Mouse (Mus musculus) spleen, adult 2 months (tissue): ENCODE results near the gene Ccdc117. TPM values are rescaled to one million over a fixed set of nuclear protein-coding genes. Genes with fewer than 3 reads are reported as not detected.

Experiments used
- DNase-seq, 2 experiments: peaks; one replicate each; pipeline versions ENCODE4 v3.0.0 to v3.0.0-alpha.2; 2012 to 2021; ENCODE audit warnings: low spot score in 2 of 2, low read depth in 1 of 2
- H3K27ac ChIP-seq: fragments of 200-500 bp; 2 replicates; pipeline ENCODE4 v1.5.1; 2012; ENCODE audit warnings: low read length, inconsistent platforms; ENCODE audit not compliant: insufficient read depth
- H3K27me3 ChIP-seq: fragments of 200-500 bp; 2 replicates; pipeline ENCODE4 v1.6.1; 2012; ENCODE audit warnings: mild to moderate bottlenecking, moderate library complexity, low read length, inconsistent platforms; ENCODE audit not compliant: control insufficient read depth, insufficient read depth
- H3K36me3 ChIP-seq: fragments of 200-500 bp; 2 replicates; pipeline ENCODE4 v1.6.1; 2012; ENCODE audit warnings: mild to moderate bottlenecking, low read length, inconsistent platforms; ENCODE audit not compliant: control insufficient read depth, insufficient read depth
- H3K4me1 ChIP-seq: fragments of 200-500 bp; 2 replicates; pipeline ENCODE4 v1.6.1; 2011; ENCODE audit warnings: inconsistent platforms; ENCODE audit not compliant: control insufficient read depth, insufficient read depth, insufficient read length
- H3K4me3 ChIP-seq: fragments of 200-500 bp; 2 replicates; pipeline ENCODE4 v1.5.1; 2011; ENCODE audit warnings: mild to moderate bottlenecking, inconsistent platforms; ENCODE audit not compliant: insufficient read depth, insufficient read length; ENCODE audit errors: extremely low read depth
- CTCF ChIP-seq: fragments of 200-500 bp; IDR thresholded peaks from 2 replicates; pipeline ENCODE4 v1.5.1; 2011; ENCODE audit warnings: mild to moderate bottlenecking, inconsistent platforms; ENCODE audit not compliant: insufficient read depth, insufficient read length, insufficient replicate concordance; ENCODE audit errors: extremely low read depth
- POLR2A ChIP-seq: fragments of 200-500 bp; IDR thresholded peaks from 2 replicates; pipeline ENCODE4 v1.6.1; 2011; ENCODE audit warnings: low read depth, low read length, inconsistent platforms
- WGBS: fragments of 180-500 bp; shearing (Covaris S2); methylation state at CpG from one replicate; pipeline ENCODE4 v1.1.7; 2018; 5-methylcytosine and 5-hydroxymethylcytosine counted together
- polyA plus RNA-seq: library from polyadenylated mRNA; depleted of rRNA; stranded (reverse); fragments of >200 nt; gene quantifications from 2 replicates; pipeline ENCODE4 v1.2.3, GENCODE M21; 2012

Ccdc117 gene
- polyA plus RNA-seq, 1 experiment = 5.6 TPM

DNA sequence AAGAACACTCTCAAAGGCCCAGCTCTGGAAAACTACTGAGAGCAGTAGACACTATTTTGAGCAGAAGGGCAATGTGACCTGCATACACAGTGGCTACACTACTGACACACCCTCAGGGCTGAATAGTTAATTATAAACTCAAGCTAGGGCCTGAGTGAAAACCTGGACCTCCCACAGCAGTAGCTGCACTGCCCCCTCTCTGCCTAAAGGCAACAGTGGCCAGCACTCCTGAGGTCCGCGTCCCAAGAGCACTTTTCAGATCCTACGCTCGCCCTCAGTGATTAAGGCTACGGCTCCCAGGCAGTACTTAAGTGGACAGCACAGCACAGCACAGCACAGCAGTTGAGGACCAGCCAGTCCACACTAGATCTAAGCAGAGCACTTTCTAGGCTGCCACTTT lies 8.9 kb downstream of the Ccdc117 start:
- Histone ChIP-seq H3K4me3 (no peak overlapping the region), H3K27me3 (no peaks in the 10 kb centered on the region), H3K27ac (no peak overlapping the region), H3K36me3 (peaks cover 36% of the 10 kb centered on the region), H3K4me1 (no peaks in the 10 kb centered on the region)
- DNase-seq = no peak
- 94% methylated on average over 5 of the region's 5 CpGs for WGBS
- TF ChIP-seq CTCF (no peak), POLR2A (no peak)

DNA sequence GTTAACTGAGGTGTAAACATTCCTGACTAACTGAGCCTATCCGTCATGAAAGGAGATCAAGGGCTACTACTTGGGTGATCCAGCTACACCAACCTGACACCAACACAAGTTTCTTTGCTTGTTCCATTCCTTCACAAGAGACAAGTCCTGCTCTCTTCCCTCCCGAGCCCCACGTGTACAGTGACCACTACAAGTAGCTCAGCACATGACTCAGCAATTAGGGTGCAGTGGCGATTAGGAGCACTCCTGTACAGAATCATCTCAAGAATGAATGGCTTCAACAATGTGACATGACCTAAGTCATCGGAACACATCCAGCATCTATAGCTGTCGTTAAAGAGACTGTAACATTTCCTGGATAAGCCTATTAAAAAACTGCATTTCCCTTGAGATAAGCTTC lies 11.3 kb downstream of the Ccdc117 start:
- Histone ChIP-seq H3K27ac (no peak overlapping the region), H3K4me1 (no peaks in the 10 kb centered on the region), H3K36me3 (peaks cover 40% of the 10 kb centered on the region), H3K4me3 (no peak overlapping the region), H3K27me3 (no peaks in the 10 kb centered on the region)
- no peak for DNase-seq
- no peak for TF ChIP-seq CTCF
- no peak for TF ChIP-seq POLR2A
- 74% methylated on average over 6 of the region's 6 CpGs for WGBS

DNA sequence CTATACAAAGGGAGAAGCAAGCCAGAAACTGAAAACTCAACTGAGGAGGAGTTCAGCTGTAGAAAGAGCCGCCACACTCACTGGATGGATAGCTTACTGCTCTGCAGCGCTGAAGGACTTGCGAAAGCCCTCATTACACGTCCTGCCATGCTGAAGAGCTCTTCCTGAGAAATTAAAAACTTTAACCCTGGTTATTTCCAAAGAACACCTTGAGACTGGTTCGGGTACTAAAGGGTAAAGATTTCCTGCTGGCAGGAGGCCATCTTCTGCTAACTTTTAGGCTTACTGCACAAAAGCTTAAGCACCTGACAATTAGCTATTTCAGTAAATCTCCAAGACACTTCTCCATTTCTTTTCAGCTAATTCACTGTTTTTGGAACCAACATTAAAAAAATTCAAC lies 11.8 kb downstream of the Ccdc117 start:
- TF ChIP-seq POLR2A (no peak), CTCF (no peak)
- Histone ChIP-seq H3K4me3 (no peak overlapping the region), H3K4me1 (no peaks in the 10 kb centered on the region), H3K27ac (no peak overlapping the region), H3K36me3 (peaks cover 41% of the 10 kb centered on the region), H3K27me3 (no peaks in the 10 kb centered on the region)
- DNase-seq = no peak
- WGBS = 79% methylated on average over 5 of the region's 5 CpGs

DNA sequence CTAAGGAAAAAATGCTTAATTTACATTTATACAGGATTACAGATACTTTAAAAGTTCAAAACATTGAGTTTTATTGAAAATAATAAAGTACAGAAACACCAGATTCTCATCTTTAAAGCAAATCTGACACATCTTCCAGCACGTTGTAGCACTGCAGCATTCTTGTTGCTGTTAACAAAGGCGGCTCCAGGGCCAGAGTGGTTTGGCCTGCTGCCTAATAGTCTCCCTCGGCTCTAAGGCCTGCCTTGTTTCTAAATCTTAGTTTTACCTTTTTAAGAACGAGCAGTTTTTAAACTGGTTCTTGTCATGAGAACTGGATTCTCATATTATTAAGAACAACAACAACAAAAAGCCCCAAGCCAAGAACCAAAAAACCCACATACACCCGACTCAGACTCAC lies 13.1 kb downstream of the Ccdc117 start:
- Histone ChIP-seq H3K27me3 (no peaks in the 10 kb centered on the region), H3K27ac (no peak overlapping the region), H3K4me1 (no peaks in the 10 kb centered on the region), H3K4me3 (no peak overlapping the region), H3K36me3 (peaks cover 46% of the 10 kb centered on the region)
- WGBS = 81% methylated on average over 5 of the region's 5 CpGs
- TF ChIP-seq POLR2A (no peak), CTCF (no peak)
- DNase-seq = no peak

DNA sequence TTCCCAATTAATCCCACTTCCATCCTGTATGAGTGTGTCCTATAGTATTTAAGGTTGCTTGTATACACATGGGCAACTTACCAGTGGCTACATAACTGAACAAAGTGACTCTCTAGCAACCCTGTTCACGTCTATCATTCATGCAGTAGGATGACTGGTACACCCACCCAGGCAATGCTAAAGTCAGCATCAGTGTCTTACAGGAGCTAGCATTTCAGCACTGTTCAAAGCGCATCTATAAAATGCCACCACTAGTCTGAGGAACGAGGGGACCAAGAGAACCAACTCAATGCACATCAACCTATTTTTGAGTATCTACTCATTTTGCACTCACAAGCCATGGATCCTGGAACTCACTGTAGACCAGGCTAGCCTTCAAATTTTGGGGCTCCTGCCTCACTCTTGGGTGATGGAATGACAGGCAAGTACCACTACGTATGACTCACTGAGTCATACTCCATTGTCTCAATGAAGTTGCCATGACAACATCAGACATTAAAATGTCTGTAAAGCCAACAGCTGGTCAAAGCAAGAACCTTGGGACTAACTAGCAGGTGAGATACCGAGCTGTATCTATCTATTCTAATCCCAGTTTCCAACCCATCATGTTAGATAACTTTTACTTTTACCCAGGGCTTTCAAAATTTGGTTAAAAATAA lies 14.0 kb downstream of the Ccdc117 start:
- no peak for DNase-seq
- H3K4me3 ChIP-seq = no peak overlapping the region
- peaks cover 43% of the 10 kb centered on the region for H3K36me3 ChIP-seq
- 85% methylated on average over 5 of the region's 5 CpGs for WGBS
- H3K27me3 ChIP-seq = no peaks in the 10 kb centered on the region
- H3K27ac ChIP-seq = no peak overlapping the region
- TF ChIP-seq POLR2A (no peak), CTCF (no peak)
- H3K4me1 ChIP-seq = no peaks in the 10 kb centered on the region; the same call in 1 of the 2 replicates

DNA sequence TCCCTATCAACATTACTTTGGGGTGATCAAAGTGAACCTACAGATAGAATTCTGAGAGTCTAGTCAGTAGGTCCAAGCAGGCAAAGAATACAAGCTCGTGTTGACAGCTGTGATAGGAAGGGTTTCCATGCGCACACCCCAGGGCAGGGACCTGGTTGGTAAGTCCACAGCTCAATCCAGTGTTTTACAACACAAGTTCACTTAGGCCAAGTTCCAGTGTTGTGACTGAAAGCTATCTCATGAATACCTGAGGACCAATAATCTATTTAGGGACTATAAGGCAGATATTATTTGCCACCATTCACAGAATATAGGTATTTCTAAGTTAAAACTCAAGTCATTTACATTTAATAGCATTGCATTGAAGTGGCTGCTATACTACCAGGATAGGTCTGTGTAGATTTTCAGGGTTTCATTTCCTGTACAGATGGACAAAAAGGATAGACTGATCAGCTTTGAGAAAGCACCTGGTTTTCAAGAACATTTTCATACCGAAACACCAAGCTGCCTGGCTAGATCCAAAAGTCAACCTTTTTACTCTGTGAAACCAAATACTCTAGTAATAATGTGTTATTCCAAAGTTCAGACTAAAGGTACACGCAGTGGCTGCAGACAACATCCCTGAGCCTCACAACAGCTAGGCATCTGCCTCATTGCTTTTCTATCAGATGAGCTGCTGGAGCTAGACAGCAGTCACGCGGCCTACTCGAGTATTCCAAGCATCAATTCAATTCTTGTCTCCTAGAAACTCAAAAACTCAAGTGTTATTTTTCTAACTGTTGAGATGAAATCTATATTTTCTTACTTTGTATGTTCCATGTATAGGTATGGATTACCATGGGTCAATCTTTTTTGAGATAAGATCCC lies 15.2 kb downstream of the Ccdc117 start:
- peaks cover 39% of the 10 kb centered on the region for H3K36me3 ChIP-seq
- no peak overlapping the region for H3K27ac ChIP-seq
- no peaks in the 10 kb centered on the region; the same call in 1 of the 2 replicates for H3K4me1 ChIP-seq
- no peaks in the 10 kb centered on the region for H3K27me3 ChIP-seq
- no peak overlapping the region for H3K4me3 ChIP-seq
- WGBS = 89% methylated on average over 7 of the region's 7 CpGs
- TF ChIP-seq CTCF (no peak), POLR2A (no peak)
- DNase-seq = no peak
